Mouse (Mus musculus) telencephalon, adult 2 months (tissue): ENCODE measurements around the gene Chst8.
A peak's percentile ranks its signal among the peaks of the same experiment; 100 is the strongest.

ENCODE experiments used
- DNase-seq: peaks from one replicate; pipeline ENCODE4 v3.0.0-alpha.2; 2011; ENCODE audit warnings: low read depth, low spot score

Gene Chst8

GRCm38 (mm10) chr7:34714848-34715460, 97.6 kb downstream of the Chst8 start:
- DNase-seq = no peak

- no peak for DNase-seq
Measured at GRCm38 (mm10) chr7:34709111-34709510, 103.4 kb downstream of the Chst8 start.

- DNase-seq = no peak
Measured at GRCm38 (mm10) chr7:34704401-34704800, 108.1 kb downstream of the Chst8 start.

GRCm38 (mm10) chr7:34703437-34703836, 109.1 kb downstream of the Chst8 start:
- no peak for DNase-seq

GRCm38 (mm10) chr7:34702718-34703351, 109.7 kb downstream of the Chst8 start:
- peak; percentile 48 for DNase-seq

GRCm38 (mm10) chr7:34699888-34700287, 112.6 kb downstream of the Chst8 start:
- DNase-seq = no peak

- no peak for DNase-seq
Measured at GRCm38 (mm10) chr7:34698221-34698620, 114.3 kb downstream of the Chst8 start.

GRCm38 (mm10) chr7:34696086-34696485, 116.4 kb downstream of the Chst8 start:
- no peak for DNase-seq

- DNase-seq = no peak
Measured at GRCm38 (mm10) chr7:34694898-34695297, 117.6 kb downstream of the Chst8 start.

- no peak for DNase-seq
Measured at GRCm38 (mm10) chr7:34693916-34694315, 118.6 kb downstream of the Chst8 start.

- no peak for DNase-seq
Measured at GRCm38 (mm10) chr7:34693072-34693471, 119.4 kb downstream of the Chst8 start.

GRCm38 (mm10) chr7:34690111-34690510, 122.4 kb downstream of the Chst8 start:
- DNase-seq = no peak

- DNase-seq = no peak
Measured at GRCm38 (mm10) chr7:34689028-34689427, 123.5 kb downstream of the Chst8 start.

GRCm38 (mm10) chr7:34685801-34686200, 126.7 kb downstream of the Chst8 start:
- no peak for DNase-seq

- no peak for DNase-seq
Measured at GRCm38 (mm10) chr7:34685176-34685575, 127.3 kb downstream of the Chst8 start.

GRCm38 (mm10) chr7:34680771-34681421, 131.6 kb downstream of the Chst8 start:
- DNase-seq = no peak

- DNase-seq = no peak
Measured at GRCm38 (mm10) chr7:34679886-34680285, 132.6 kb downstream of the Chst8 start.

GRCm38 (mm10) chr7:34675831-34676514, 136.5 kb downstream of the Chst8 start:
- DNase-seq = no peak

GRCm38 (mm10) chr7:34675120-34675790, 137.3 kb downstream of the Chst8 start:
- no peak for DNase-seq

- DNase-seq = no peak
Measured at GRCm38 (mm10) chr7:34672916-34673315, 139.6 kb downstream of the Chst8 start.

- peak; percentile 43 for DNase-seq
Measured at GRCm38 (mm10) chr7:34671911-34672310, 140.6 kb downstream of the Chst8 start.

GRCm38 (mm10) chr7:34670778-34671177, 141.7 kb downstream of the Chst8 start:
- DNase-seq = no peak
